Mouse (Mus musculus): ENCODE data around the gene Acy3. TPM values are rescaled to one million over a fixed set of nuclear protein-coding genes. Genes with fewer than 3 reads are reported as not detected.

Acy3 gene
- polyA plus RNA-seq, 1 experiment: 4.6 TPM

DNA sequence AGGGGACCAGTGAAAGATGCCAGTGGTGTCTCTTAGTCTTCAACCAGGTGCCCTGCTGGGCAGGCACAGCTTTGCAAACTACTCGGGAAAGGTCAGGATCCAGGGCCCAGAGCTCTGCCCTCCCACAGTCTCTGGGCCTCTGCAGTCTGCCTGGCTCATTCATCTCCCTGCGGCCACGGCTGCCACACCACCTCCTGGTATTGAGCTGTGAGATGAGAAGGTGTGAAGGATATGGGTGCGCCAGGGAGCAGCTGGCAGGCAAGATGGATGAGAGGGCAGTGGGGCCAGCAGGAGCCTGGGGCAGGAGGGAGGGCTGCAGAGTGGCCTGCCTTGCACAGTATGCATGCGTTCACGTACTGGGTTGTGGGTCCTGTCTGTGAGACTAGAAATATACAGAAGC is 4.4 kb downstream of the Acy3 start:
- Histone ChIP-seq H3K4me3 (ENCODE audit: insufficient read depth, low read length) (no peak overlapping the region), H3K27ac (ENCODE audit: insufficient read depth, low read length) (no peak overlapping the region), H3K4me1 (ENCODE audit: control insufficient read depth, insufficient read depth, low read length) (peaks cover 6% of the 10 kb centered on the region)
- TF ChIP-seq CTCF (IDR thresholded peaks at IDR 0.05; ENCODE audit: extremely low read depth, insufficient read depth, low read length) (no peak), POLR2A (IDR thresholded peaks at IDR 0.05; ENCODE audit: extremely low read depth, insufficient read depth, low read length) (no peak)

DNA sequence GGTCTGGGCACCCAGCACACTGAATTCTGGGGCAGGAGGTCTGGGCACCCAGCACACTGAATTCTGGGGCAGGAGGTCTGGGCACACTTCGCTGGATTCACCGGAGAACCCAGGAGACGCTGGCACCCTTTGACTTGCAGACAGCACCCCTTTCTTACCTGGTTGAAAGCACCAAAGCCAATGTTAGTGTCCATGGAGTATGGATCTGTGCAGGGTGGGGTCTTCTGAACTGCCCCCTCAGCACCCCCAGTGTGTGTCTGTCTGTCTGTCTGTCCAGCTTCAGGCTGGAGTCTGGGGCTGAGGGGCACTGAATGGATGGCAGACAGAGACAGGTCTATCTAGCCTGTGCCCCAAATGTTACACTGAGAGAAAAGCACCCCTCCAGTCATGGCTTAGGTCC is 5.2 kb downstream of the Acy3 start:
- Histone ChIP-seq H3K4me1 (ENCODE audit: control insufficient read depth, insufficient read depth, low read length) (peaks cover 4% of the 10 kb centered on the region), H3K27ac (ENCODE audit: insufficient read depth, low read length) (no peak overlapping the region)
- TF ChIP-seq CTCF (IDR thresholded peaks at IDR 0.05; ENCODE audit: extremely low read depth, insufficient read depth, low read length): no peak
- TF ChIP-seq POLR2A (IDR thresholded peaks at IDR 0.05; ENCODE audit: extremely low read depth, insufficient read depth, low read length): no peak

DNA sequence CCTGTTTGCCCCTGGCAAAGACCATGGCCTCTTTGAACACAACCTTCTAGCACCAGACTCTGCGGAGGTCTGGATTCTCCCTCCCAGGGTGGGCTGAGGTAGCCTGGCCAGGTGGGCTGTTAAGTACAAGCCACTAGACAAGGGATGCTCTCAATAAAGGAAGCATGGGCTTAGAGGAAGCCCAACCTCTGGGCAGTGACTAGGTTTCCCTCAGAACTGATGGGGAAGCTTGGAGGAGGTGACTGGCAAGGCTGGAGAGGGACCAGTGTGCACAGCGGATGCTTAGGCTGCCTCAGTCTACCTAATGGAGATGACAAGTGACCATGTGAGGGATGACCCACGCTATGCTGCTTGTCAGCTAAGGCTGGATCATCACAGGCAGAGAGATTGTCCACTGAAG is 5.6 kb downstream of the Acy3 start:
- H3K27ac ChIP-seq (ENCODE audit: insufficient read depth, low read length): no peak overlapping the region
- no peaks in the 10 kb centered on the region for H3K4me1 ChIP-seq (ENCODE audit: control insufficient read depth, insufficient read depth, low read length)
- TF ChIP-seq POLR2A (IDR thresholded peaks at IDR 0.05; ENCODE audit: extremely low read depth, insufficient read depth, low read length) (no peak), CTCF (IDR thresholded peaks at IDR 0.05; ENCODE audit: extremely low read depth, insufficient read depth, low read length) (no peak)
- H3K4me3 ChIP-seq (ENCODE audit: insufficient read depth, low read length): no peak overlapping the region

More for the DNA sequence above, 5.2 kb downstream of the Acy3 start:
- H3K4me3 ChIP-seq (ENCODE audit: insufficient read depth, low read length): no peak overlapping the region

DNA sequence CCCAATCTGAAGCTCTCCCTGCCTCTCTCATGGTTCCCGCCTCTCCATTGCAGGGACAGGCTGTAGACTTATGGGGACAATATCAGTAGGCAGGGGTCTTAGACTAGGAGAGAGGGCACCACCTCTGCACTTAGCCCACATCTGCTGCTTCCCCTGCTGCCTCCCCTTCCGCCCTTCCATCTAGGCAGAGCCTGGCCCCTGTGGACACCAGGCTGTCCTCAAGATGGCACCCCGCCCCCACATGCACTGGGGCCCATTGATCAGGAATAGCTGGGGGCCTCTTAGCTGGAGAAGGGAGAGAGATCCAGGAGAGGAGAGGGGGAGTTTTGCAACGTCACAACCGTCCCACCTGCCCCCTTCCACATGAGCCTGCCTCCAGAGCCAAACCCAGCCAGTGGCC is 6.0 kb downstream of the Acy3 start, which contains the start of gene Tbx10:
Gene Tbx10 (plus strand): TSS at position 337 of the 400 bp plus-strand sequence.
- Histone ChIP-seq H3K27ac (ENCODE audit: insufficient read depth, low read length) (no peak within 1 kb of the TSS), H3K4me1 (ENCODE audit: control insufficient read depth, insufficient read depth, low read length) (no peaks in the 10 kb centered on the region), H3K4me3 (ENCODE audit: insufficient read depth, low read length) (no peak within 1 kb of the TSS)
- TF ChIP-seq CTCF (IDR thresholded peaks at IDR 0.05; ENCODE audit: extremely low read depth, insufficient read depth, low read length) (no peak), POLR2A (IDR thresholded peaks at IDR 0.05; ENCODE audit: extremely low read depth, insufficient read depth, low read length) (no peak)

DNA sequence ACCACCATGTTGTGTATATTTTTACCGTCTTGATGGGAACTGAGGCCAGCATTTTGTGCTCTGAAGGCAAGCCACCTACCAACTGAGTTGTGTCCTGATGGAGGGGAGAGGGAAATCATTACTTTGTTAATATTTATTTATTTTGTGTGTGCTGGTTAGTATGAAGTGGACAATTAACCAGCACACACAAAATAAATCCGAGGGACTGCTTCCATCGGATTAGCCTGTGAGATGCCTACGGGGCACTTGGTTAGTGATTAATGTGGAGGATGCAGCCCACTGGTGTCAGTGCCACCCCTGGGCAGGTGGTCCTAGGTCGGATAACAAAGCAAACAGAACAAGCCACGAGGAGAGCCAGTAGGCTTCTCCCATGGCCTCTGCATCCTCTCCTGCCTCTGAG is 8.6 kb downstream of the Acy3 start:
- Histone ChIP-seq H3K27ac (ENCODE audit: insufficient read depth, low read length) (no peak overlapping the region), H3K4me3 (ENCODE audit: insufficient read depth, low read length) (no peak overlapping the region), H3K4me1 (ENCODE audit: control insufficient read depth, insufficient read depth, low read length) (no peaks in the 10 kb centered on the region)
- TF ChIP-seq CTCF (IDR thresholded peaks at IDR 0.05; ENCODE audit: extremely low read depth, insufficient read depth, low read length) (no peak), POLR2A (IDR thresholded peaks at IDR 0.05; ENCODE audit: extremely low read depth, insufficient read depth, low read length) (no peak)

DNA sequence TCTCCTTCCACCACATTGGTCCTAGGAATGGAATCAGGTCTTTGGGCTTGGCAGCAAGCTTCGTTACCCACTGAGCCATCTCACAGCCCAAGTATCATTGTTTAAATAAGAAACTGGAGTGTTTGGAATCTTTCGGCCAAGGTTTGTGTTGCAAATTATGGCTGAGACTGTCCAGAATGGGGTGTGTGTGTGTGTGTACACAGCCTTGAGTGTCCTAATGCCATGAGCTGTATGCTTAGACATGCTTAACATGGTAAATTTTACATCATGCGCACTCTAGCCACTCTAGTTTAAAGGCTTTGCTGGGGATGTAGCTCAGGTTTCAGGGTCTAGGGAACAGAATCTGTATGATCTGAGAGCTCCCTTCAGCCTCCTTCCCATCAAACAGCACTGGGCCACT is 9.1 kb downstream of the Acy3 start:
- Histone ChIP-seq H3K27ac (ENCODE audit: insufficient read depth, low read length) (no peak overlapping the region), H3K4me1 (ENCODE audit: control insufficient read depth, insufficient read depth, low read length) (no peaks in the 10 kb centered on the region), H3K4me3 (ENCODE audit: insufficient read depth, low read length) (no peak overlapping the region)
- TF ChIP-seq POLR2A (IDR thresholded peaks at IDR 0.05; ENCODE audit: extremely low read depth, insufficient read depth, low read length) (no peak), CTCF (IDR thresholded peaks at IDR 0.05; ENCODE audit: extremely low read depth, insufficient read depth, low read length) (no peak)

DNA sequence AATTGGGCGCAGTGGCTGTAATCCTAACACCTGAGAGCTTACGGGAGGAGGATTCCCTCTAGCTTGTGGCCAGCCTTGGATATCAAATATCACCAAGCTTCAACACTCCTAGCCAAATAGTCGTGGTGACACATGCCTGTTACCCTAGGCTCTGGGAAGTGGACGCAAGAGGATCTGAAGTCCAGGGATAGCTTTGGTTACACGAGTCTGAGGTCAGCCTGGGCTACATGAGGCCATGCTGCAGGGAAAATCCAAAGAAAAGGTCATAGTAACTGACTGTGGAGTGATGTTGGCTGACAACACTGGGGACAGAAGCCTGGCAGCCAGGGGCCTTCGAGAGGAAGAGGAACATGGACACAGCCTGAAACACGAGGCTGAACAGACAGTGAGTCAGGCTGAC is 9.7 kb downstream of the Acy3 start:
- TF ChIP-seq CTCF (IDR thresholded peaks at IDR 0.05; ENCODE audit: extremely low read depth, insufficient read depth, low read length) (no peak), POLR2A (IDR thresholded peaks at IDR 0.05; ENCODE audit: extremely low read depth, insufficient read depth, low read length) (no peak)
- Histone ChIP-seq H3K27ac (ENCODE audit: insufficient read depth, low read length) (no peak overlapping the region), H3K4me3 (ENCODE audit: insufficient read depth, low read length) (no peak overlapping the region), H3K4me1 (ENCODE audit: control insufficient read depth, insufficient read depth, low read length) (no peaks in the 10 kb centered on the region)

DNA sequence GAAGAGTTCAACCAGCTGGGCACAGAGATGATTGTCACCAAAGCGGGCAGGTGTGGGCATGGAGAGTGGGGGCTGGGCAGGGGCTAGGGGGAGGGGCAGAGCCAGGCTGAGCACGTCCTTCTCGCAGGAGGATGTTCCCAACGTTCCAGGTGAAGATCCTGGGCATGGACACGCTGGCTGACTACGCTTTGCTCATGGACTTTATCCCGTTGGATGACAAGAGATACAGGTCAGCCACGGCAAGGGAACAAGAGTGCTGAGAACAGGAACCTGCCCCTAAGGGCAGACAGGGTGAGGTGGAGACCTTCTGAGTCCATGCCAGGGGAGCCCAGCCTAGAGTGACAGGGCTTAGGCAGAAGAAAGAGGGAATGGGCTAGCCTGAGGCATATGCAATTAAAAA is 10.4 kb downstream of the Acy3 start:
- Histone ChIP-seq H3K4me3 (ENCODE audit: insufficient read depth, low read length) (no peak overlapping the region), H3K4me1 (ENCODE audit: control insufficient read depth, insufficient read depth, low read length) (no peaks in the 10 kb centered on the region), H3K27ac (ENCODE audit: insufficient read depth, low read length) (no peak overlapping the region)
- TF ChIP-seq POLR2A (IDR thresholded peaks at IDR 0.05; ENCODE audit: extremely low read depth, insufficient read depth, low read length) (no peak), CTCF (IDR thresholded peaks at IDR 0.05; ENCODE audit: extremely low read depth, insufficient read depth, low read length) (no peak)

DNA sequence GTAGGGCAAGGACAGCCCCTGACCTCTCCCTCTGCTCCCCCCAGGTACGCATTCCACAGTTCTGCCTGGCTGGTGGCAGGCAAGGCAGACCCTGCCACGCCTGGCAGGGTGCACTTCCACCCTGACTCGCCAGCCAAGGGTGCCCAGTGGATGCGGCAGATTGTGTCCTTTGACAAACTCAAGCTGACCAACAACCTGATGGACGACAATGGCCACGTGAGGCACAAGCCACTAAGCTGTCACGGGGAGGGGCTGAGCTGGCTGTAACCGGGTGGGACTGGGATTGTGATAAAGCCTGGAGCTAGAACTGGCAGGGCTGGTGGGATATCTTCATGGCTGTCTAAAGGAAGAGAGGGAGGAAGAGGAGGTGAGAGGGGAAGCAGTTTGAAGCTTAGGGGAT is 10.9 kb downstream of the Acy3 start:
- Histone ChIP-seq H3K4me1 (ENCODE audit: control insufficient read depth, insufficient read depth, low read length) (no peaks in the 10 kb centered on the region), H3K27ac (ENCODE audit: insufficient read depth, low read length) (no peak overlapping the region), H3K4me3 (ENCODE audit: insufficient read depth, low read length) (no peak overlapping the region)
- TF ChIP-seq CTCF (IDR thresholded peaks at IDR 0.05; ENCODE audit: extremely low read depth, insufficient read depth, low read length): no peak
- TF ChIP-seq POLR2A (IDR thresholded peaks at IDR 0.05; ENCODE audit: extremely low read depth, insufficient read depth, low read length): no peak

DNA sequence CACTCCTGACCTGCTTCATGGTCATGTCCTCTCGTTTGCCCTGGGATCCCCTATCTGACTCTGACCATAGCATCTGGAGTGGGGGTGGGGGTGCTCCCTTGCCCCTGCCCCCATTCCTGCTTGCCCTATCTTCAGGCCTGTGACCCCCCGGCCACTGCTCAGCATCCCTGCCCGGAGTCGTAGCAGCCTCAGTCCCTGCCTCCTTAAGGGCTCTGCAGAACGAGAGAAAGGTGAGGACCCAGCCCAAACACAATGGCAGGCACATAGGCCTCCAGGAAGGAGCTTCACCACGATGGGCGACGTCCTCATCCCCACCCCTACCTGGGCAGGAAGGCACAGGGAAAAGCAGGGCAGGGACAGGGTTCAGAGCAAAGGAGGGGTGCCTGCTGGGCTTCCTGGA is 12.0 kb downstream of the Acy3 start:
- Histone ChIP-seq H3K4me1 (ENCODE audit: control insufficient read depth, insufficient read depth, low read length) (no peaks in the 10 kb centered on the region), H3K27ac (ENCODE audit: insufficient read depth, low read length) (no peak overlapping the region), H3K4me3 (ENCODE audit: insufficient read depth, low read length) (no peak overlapping the region)
- TF ChIP-seq POLR2A (IDR thresholded peaks at IDR 0.05; ENCODE audit: extremely low read depth, insufficient read depth, low read length) (no peak), CTCF (IDR thresholded peaks at IDR 0.05; ENCODE audit: extremely low read depth, insufficient read depth, low read length) (no peak)
